ENCODE assay signal across 9 mouse cellular contexts in genomic region chr6:52163366-52164031, GRCm38 (mm10). TPM values are rescaled to one million over a fixed set of nuclear protein-coding genes. Genes with fewer than 3 reads are reported as not detected.
A peak's percentile ranks its signal among the peaks of the same experiment; 100 is the strongest.
DNase-seq lines count a peak whose midpoint lies in the region; ATAC-seq and TF ChIP-seq lines count a peak whose summit lies in the region.
"Had no signal": no experiment of that assay in that cellular context is flagged by ENCODE, and none has a peak within 500 bp of the region (broad histone marks: within the 10 kb centered on the region; RNA-seq: fewer than 3 reads in every experiment).

No protein-coding gene starts in this region.

- H3K27me3 ChIP-seq in E14TG2a.4 (ENCODE audit: insufficient read depth, low read length), result peaks cover 91% of the 10 kb centered on the region
- H3K27me3 ChIP-seq in heart, postnatal 0 days (ENCODE audit: control insufficient read depth, insufficient read depth, low read length), result peaks cover 99% of the 10 kb centered on the region
- peaks cover 98% of the 10 kb centered on the region for H3K27me3 ChIP-seq in liver, embryonic 11.5 days (replicated peaks; ENCODE audit: control insufficient read depth, insufficient read depth, low read length)
- H3K27me3 ChIP-seq: CH12.LX had no signal

- H3K9me3 ChIP-seq in E14TG2a.4 (ENCODE audit: low read length), result no peaks in the 10 kb centered on the region; the same call in 1 of the 2 replicates
- no peaks in the 10 kb centered on the region for H3K9me3 ChIP-seq in heart, postnatal 0 days (replicated peaks; ENCODE audit: control insufficient read depth, low read length)
- H3K9me3 ChIP-seq in liver, embryonic 11.5 days (ENCODE audit: control insufficient read depth, low read length), result no peaks in the 10 kb centered on the region

- H3K4me3 ChIP-seq in gastrocnemius, adult 2 months, result peak overlapping the region; percentile 69
- peak overlapping the region; percentile 56; the same call in 1 of the 2 replicates for H3K4me3 ChIP-seq in E14TG2a.4 (replicated peaks; ENCODE audit: low read length)
- peak overlapping the region; percentile 39 for H3K4me3 ChIP-seq in heart, postnatal 0 days (ENCODE audit: low read depth, low read length)
- H3K4me3 ChIP-seq in liver, embryonic 11.5 days (ENCODE audit: low read depth, low read length), result peak overlapping the region; percentile 41

- no peak for DNase-seq in gastrocnemius, adult 2 months
- DNase-seq in gastrocnemius, postnatal 36 days, result no peak
- no peak for DNase-seq in heart, postnatal 0 days (ENCODE audit: low spot score)
- DNase-seq in liver, embryonic 11.5 days (ENCODE audit: low spot score), result peak; percentile 49
- no peak for DNase-seq in layer of hippocampus, postnatal 25 days (ENCODE audit: extremely low spot score in 1 of 2, low spot score in 1 of 2)
- DNase-seq in ovary, postnatal 14 days (ENCODE audit: low spot score), result no peak

- TF ChIP-seq EP300 in heart, postnatal 0 days (IDR thresholded peaks at IDR 0.05; ENCODE audit: low read depth), result no peak

- TF ChIP-seq CTCF in gastrocnemius, adult 2 months (IDR thresholded peaks at IDR 0.05), result no peak
- no peak for TF ChIP-seq CTCF in E14TG2a.4 (conservative IDR thresholded peaks at IDR 0.05; ENCODE audit: low read length)
- TF ChIP-seq CTCF in heart, postnatal 0 days (IDR thresholded peaks at IDR 0.05; ENCODE audit: low read depth), result no peak

- H3K4me2 ChIP-seq in heart, postnatal 0 days (ENCODE audit: low read depth, low read length), result peak overlapping the region; percentile 51
- H3K4me2 ChIP-seq in liver, embryonic 11.5 days, result peak overlapping the region; percentile 48

- no peak for ATAC-seq in heart, postnatal 0 days (ENCODE audit: insufficient read depth, low read depth)
- no peak for ATAC-seq in liver, embryonic 11.5 days (replicated peaks; ENCODE audit: low FRiP score)
- ATAC-seq in granulocyte monocyte progenitor cell, adult 5-6 weeks (replicated peaks; ENCODE audit: poor library complexity, severe bottlenecking), result no peak

- peak overlapping the region; percentile 78 for H3K27ac ChIP-seq in gastrocnemius, adult 2 months
- peak overlapping the region; percentile 62 for H3K27ac ChIP-seq in heart, postnatal 0 days (ENCODE audit: low read depth)
- H3K27ac ChIP-seq in liver, embryonic 11.5 days (ENCODE audit: low read depth, low read length), result peak overlapping the region; percentile 86

- H3K9ac ChIP-seq in heart, postnatal 0 days (replicated peaks; ENCODE audit: low read depth, low read length), result no peak overlapping the region
- H3K9ac ChIP-seq in liver, embryonic 11.5 days (ENCODE audit: low read depth, low read length), result peak overlapping the region; percentile 47; the same call in 1 of the 2 replicates

- H3K4me1 ChIP-seq in E14TG2a.4 (replicated peaks; ENCODE audit: low read depth, low read length), result peaks cover 66% of the 10 kb centered on the region
- H3K4me1 ChIP-seq in heart, postnatal 0 days (ENCODE audit: control insufficient read depth, insufficient read depth), result no peaks in the 10 kb centered on the region; the same call in 1 of the 2 replicates
- H3K4me1 ChIP-seq in liver, embryonic 11.5 days (replicated peaks; ENCODE audit: control insufficient read depth, insufficient read depth, low read length), result no peaks in the 10 kb centered on the region

- no peaks in the 10 kb centered on the region for H3K36me3 ChIP-seq in E14TG2a.4 (ENCODE audit: insufficient read depth, low read length)
- H3K36me3 ChIP-seq in heart, postnatal 0 days (replicated peaks; ENCODE audit: control insufficient read depth, insufficient read depth, low read length), result no peaks in the 10 kb centered on the region
- no peaks in the 10 kb centered on the region for H3K36me3 ChIP-seq in liver, embryonic 11.5 days (ENCODE audit: control insufficient read depth, insufficient read depth, low read length)

- 14% methylated on average over 17 of the region's 17 CpGs for WGBS in heart, postnatal 0 days
- 8% methylated on average over 17 of the region's 17 CpGs for WGBS in liver, embryonic 11.5 days

- intact Hi-C loops in gastrocnemius, adult 2 months (cut with DNase I), result loop anchor here (5.0 kb wide), 1 partner anchor 34 kb away; no protein-coding TSS in a partner anchor
- intact Hi-C loops in gastrocnemius, postnatal 36 days (cut with DNase I), result loop anchor here (5.0 kb wide), 1 partner anchor 44 kb away; the partner anchor contains the start of gene Hoxa6

RNA-seq across cellular contexts. Expression of gene Hoxa2, which starts 1.1 kb away (rescaled TPM):
- total RNA-seq in gastrocnemius, adult 2 months (2021), result under 1 TPM; 0.47 to 0.56 TPM
- under 1 TPM in 1 of 2 experiments, not detected in 1; 0.22 TPM for total RNA-seq in gastrocnemius, postnatal 36 days (2021)
- total RNA-seq in heart, postnatal 0 days (2014; rRNA removed; ENCODE audit: low replicate concordance), result not detected in 2 replicates
- 0.42 and 0.69 TPM in 2 replicates for polyA plus RNA-seq in heart, postnatal 0 days (2015; fragmentation: Nextera tagmentation; extraction: Ambion mirVana)
- polyA plus RNA-seq in liver, embryonic 11.5 days (2014; fragmentation: Nextera tagmentation; extraction: Ambion mirVana), result 4.3 and 4.5 TPM in 2 replicates
- 0.53 TPM in 1 of 2 replicates, not detected in the other for total RNA-seq in granulocyte monocyte progenitor cell, adult 5-6 weeks (2014; fragmentation: Nextera tagmentation)
- total RNA-seq in granulocyte monocyte progenitor cell, adult 5-6 weeks (2017), result not detected in 2 replicates
- total RNA-seq in layer of hippocampus, postnatal 25 days (2021), result not detected
- total RNA-seq: CH12.LX had no signal

RNA-seq across cellular contexts. Expression of gene Hoxa1, which starts 5.4 kb away (rescaled TPM):
- under 1 TPM; 0.13 to 0.22 TPM for total RNA-seq in gastrocnemius, adult 2 months (2021)
- under 1 TPM; 0.13 to 0.15 TPM for total RNA-seq in gastrocnemius, postnatal 36 days (2021)
- total RNA-seq in heart, postnatal 0 days (2014; rRNA removed; ENCODE audit: low replicate concordance), result 0.23 TPM in 1 of 2 replicates, not detected in the other
- polyA plus RNA-seq in heart, postnatal 0 days (2015; fragmentation: Nextera tagmentation; extraction: Ambion mirVana), result 0.08 and 0.15 TPM in 2 replicates
- 2.6 and 3.2 TPM in 2 replicates for polyA plus RNA-seq in liver, embryonic 11.5 days (2014; fragmentation: Nextera tagmentation; extraction: Ambion mirVana)
- 0.43 TPM in 1 of 2 replicates, not detected in the other for total RNA-seq in granulocyte monocyte progenitor cell, adult 5-6 weeks (2014; fragmentation: Nextera tagmentation)
- total RNA-seq in granulocyte monocyte progenitor cell, adult 5-6 weeks (2017), result 0.46 TPM in 1 of 2 replicates, not detected in the other
- total RNA-seq in layer of hippocampus, postnatal 25 days (2021), result not detected

RNA-seq across cellular contexts. Expression of gene 5730596B20Rik, which starts 13.8 kb away (rescaled TPM):
- total RNA-seq in gastrocnemius, adult 2 months (2021), result under 1 TPM in 1 of 2 experiments, not detected in 1; 0.10 TPM
- not detected for total RNA-seq in gastrocnemius, postnatal 36 days (2021)
- 0.08 and 0.84 TPM in 2 replicates for total RNA-seq in heart, postnatal 0 days (2014; rRNA removed; ENCODE audit: low replicate concordance)
- polyA plus RNA-seq in heart, postnatal 0 days (2015; fragmentation: Nextera tagmentation; extraction: Ambion mirVana), result 0.03 and 0.12 TPM in 2 replicates
- 0.60 and 1.0 TPM in 2 replicates for polyA plus RNA-seq in liver, embryonic 11.5 days (2014; fragmentation: Nextera tagmentation; extraction: Ambion mirVana)
- not detected in 2 replicates for total RNA-seq in granulocyte monocyte progenitor cell, adult 5-6 weeks (2014; fragmentation: Nextera tagmentation)
- not detected in 2 replicates for total RNA-seq in granulocyte monocyte progenitor cell, adult 5-6 weeks (2017)
- total RNA-seq in layer of hippocampus, postnatal 25 days (2021), result not detected
- total RNA-seq: CH12.LX had no signal

RNA-seq across cellular contexts. Expression of gene Hoxa4, which starts 28.1 kb away (rescaled TPM):
- total RNA-seq in gastrocnemius, adult 2 months (2021), result 1 to 10 TPM; 2.7 to 3.3 TPM
- 1 to 10 TPM; 2.0 TPM for total RNA-seq in gastrocnemius, postnatal 36 days (2021)
- 0.38 TPM in 1 of 2 replicates, not detected in the other for total RNA-seq in heart, postnatal 0 days (2014; rRNA removed; ENCODE audit: low replicate concordance)
- polyA plus RNA-seq in heart, postnatal 0 days (2015; fragmentation: Nextera tagmentation; extraction: Ambion mirVana), result 0.08 and 0.18 TPM in 2 replicates
- 2.3 and 3.1 TPM in 2 replicates for polyA plus RNA-seq in liver, embryonic 11.5 days (2014; fragmentation: Nextera tagmentation; extraction: Ambion mirVana)
- 0.15 and 1.5 TPM in 2 replicates for total RNA-seq in granulocyte monocyte progenitor cell, adult 5-6 weeks (2014; fragmentation: Nextera tagmentation)
- 0.17 and 0.41 TPM in 2 replicates for total RNA-seq in granulocyte monocyte progenitor cell, adult 5-6 weeks (2017)
- total RNA-seq in layer of hippocampus, postnatal 25 days (2021), result not detected
- total RNA-seq: CH12.LX had no signal

RNA-seq across cellular contexts. Expression of gene Hoxa5, which starts 40.9 kb away (rescaled TPM):
- total RNA-seq in gastrocnemius, adult 2 months (2021), result 1 to 10 TPM; 2.2 to 2.9 TPM
- total RNA-seq in gastrocnemius, postnatal 36 days (2021), result 1 to 10 TPM; 1.6 to 2.0 TPM
- 3.5 TPM in 1 of 2 replicates, not detected in the other for total RNA-seq in heart, postnatal 0 days (2014; rRNA removed; ENCODE audit: low replicate concordance)
- 0.36 and 0.65 TPM in 2 replicates for polyA plus RNA-seq in heart, postnatal 0 days (2015; fragmentation: Nextera tagmentation; extraction: Ambion mirVana)
- polyA plus RNA-seq in liver, embryonic 11.5 days (2014; fragmentation: Nextera tagmentation; extraction: Ambion mirVana), result 8.0 and 9.7 TPM in 2 replicates
- 2.3 and 2.8 TPM in 2 replicates for total RNA-seq in granulocyte monocyte progenitor cell, adult 5-6 weeks (2014; fragmentation: Nextera tagmentation)
- 0.36 and 0.43 TPM in 2 replicates for total RNA-seq in granulocyte monocyte progenitor cell, adult 5-6 weeks (2017)
- total RNA-seq in layer of hippocampus, postnatal 25 days (2021), result not detected
